Mouse (Mus musculus) lung, embryonic 14.5 days (tissue): ENCODE measurements around the gene Clk3. TPM values are rescaled to one million over a fixed set of nuclear protein-coding genes. Genes with fewer than 3 reads are reported as not detected.

Experiments
- ATAC-seq: fragments of 200-750 bp; cut with Nextera tagmentation; 2 replicates; pipeline ENCODE4 v1.8.0; 2017; ENCODE audit warnings: mild to moderate bottlenecking, moderate TSS enrichment, moderate library complexity; ENCODE audit not compliant: insufficient read depth
- DNase-seq: peaks from one replicate; pipeline ENCODE4 v3.0.0-alpha.2; 2015
- H3K27ac ChIP-seq: fragments of 300-500 bp; sonication (generic); 2 replicates; pipeline ENCODE4 v1.5.1; 2014; ENCODE audit warnings: low read depth, mild to moderate bottlenecking, moderate library complexity
- H3K27me3 ChIP-seq: fragments of 300-500 bp; sonication (generic); 2 replicates; pipeline ENCODE4 v1.6.1; 2014; ENCODE audit warnings: low read length, control low read depth; ENCODE audit not compliant: insufficient read depth
- H3K36me3 ChIP-seq: fragments of 300-500 bp; sonication (generic); 2 replicates; pipeline ENCODE4 v1.6.1; 2014; ENCODE audit warnings: control low read depth; ENCODE audit not compliant: insufficient read depth
- H3K4me1 ChIP-seq: fragments of 300-500 bp; sonication (generic); 2 replicates; pipeline ENCODE4 v1.6.1; 2014; ENCODE audit warnings: antibody characterized with exemption, control low read depth; ENCODE audit not compliant: insufficient read depth
- H3K4me2 ChIP-seq: fragments of 300-500 bp; sonication (generic); 2 replicates; pipeline ENCODE4 v1.6.1; 2014; ENCODE audit warnings: mild to moderate bottlenecking
- H3K4me3 ChIP-seq: fragments of 300-500 bp; sonication (generic); 2 replicates; pipeline ENCODE4 v1.5.1; 2014; ENCODE audit warnings: low read depth, low read length
- H3K9ac ChIP-seq: fragments of 300-500 bp; sonication (generic); 2 replicates; pipeline ENCODE4 v1.6.1; 2014
- H3K9me3 ChIP-seq: fragments of 300-500 bp; sonication (generic); 2 replicates; pipeline ENCODE4 v1.6.1; 2016; ENCODE audit warnings: low read depth, low read length, control low read depth
- CTCF ChIP-seq: IDR thresholded peaks from 2 replicates; pipeline ENCODE4 v1.5.1; 2016; ENCODE audit warnings: antibody characterized with exemption, low read depth
- WGBS: fragments of 180-500 bp; shearing (Covaris S2); extraction: QIAGEN DNeasy Blood & Tissue Kit; methylation state at CpG from one replicate; pipeline ENCODE4 v1.1.7; 2014; 5-methylcytosine and 5-hydroxymethylcytosine counted together
- polyA plus RNA-seq: library from polyadenylated mRNA; unstranded; fragments of >200 nt; fragmentation: Nextera tagmentation; extraction: Ambion mirVana; gene quantifications from 2 replicates; pipeline ENCODE4 v1.2.1, GENCODE M21; 2014

The Clk3 gene
- polyA plus RNA-seq, 1 experiment from 2014 or later = 72.7 TPM

DNA sequence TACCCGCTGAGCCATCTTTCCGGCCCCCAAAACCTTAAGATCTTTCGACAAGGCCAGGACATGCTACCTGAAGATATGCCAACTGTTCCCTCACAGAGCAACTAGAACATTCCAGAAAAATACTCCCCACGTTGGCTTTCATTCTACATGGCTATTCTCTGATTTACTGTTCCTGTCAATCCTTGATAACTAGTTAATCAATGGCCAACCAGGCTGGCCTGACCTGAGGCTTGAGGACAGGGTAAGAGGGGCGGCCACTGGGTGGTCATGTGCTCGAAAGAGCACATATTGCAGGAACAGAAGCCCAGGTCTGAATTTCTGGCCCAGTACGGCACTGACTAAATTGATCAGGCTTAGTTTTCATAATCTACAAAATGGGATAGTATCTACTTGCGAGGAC is 31.8 kb upstream of the Clk3 start:
- no peak overlapping the region for H3K9ac ChIP-seq

DNA sequence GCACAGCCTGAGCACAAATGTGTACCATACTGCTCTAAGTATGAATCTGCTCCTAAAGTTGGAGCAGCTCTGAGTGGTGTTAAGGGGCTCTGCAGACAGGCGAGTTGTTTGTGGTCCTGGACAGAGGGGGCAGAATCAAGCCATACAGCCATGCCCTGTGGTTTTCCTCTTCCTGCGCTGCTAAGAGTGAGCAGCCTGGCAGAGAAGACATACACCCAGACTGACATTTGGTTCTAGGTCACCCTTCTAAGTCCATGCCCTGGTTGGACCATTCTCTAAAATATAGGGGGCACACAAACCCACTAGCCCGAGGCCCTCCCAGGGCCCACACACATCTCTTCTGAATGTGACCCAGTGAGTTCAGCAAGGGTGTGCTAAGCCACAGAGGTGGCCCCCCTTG is 24.1 kb upstream of the Clk3 start:
- ATAC-seq (no peak), DNase-seq (no peak)
- 85% methylated on average over 3 of the region's 3 CpGs for WGBS
- Histone ChIP-seq H3K4me2 (no peak overlapping the region), H3K4me3 (no peak overlapping the region), H3K4me1 (no peaks in the 10 kb centered on the region), H3K9ac (no peak overlapping the region), H3K36me3 (0 out of 2 replicates have a peak, but pooled peaks cover 4% of the 10 kb centered on the region), H3K9me3 (no peaks in the 10 kb centered on the region), H3K27me3 (no peaks in the 10 kb centered on the region), H3K27ac (no peak overlapping the region)
- TF ChIP-seq CTCF = no peak

More for the DNA sequence above, 31.8 kb upstream of the Clk3 start:
- Histone ChIP-seq H3K27me3 (no peaks in the 10 kb centered on the region), H3K4me1 (peaks cover 3% of the 10 kb centered on the region; the same call in 1 of the 2 replicates), H3K36me3 (0 out of 2 replicates have a peak, but pooled peaks cover 5% of the 10 kb centered on the region), H3K9me3 (no peaks in the 10 kb centered on the region), H3K27ac (no peak overlapping the region), H3K4me3 (no peak overlapping the region), H3K4me2 (no peak overlapping the region)
- WGBS = 89% methylated on average over 8 of the region's 8 CpGs
- no peak for ATAC-seq
- TF ChIP-seq CTCF = no peak
- no peak for DNase-seq

DNA sequence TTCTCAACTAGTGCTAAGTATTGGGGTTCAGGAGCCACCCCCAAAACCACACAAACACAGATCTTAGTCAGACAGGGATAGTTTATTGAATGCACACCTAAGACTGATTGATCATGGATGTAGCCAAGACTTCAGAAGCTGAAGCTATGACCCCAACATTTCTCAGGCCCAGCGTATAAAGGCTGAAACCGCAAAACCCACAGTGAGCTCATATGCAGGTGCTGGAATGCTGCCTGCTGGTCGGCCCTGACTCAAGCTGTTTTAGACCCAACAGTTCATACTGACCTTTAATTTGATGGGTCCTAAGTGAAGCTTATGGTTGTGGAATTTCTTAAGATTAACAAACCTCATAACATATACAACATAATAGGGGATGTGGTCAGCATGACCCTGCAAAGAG is 17.0 kb upstream of the Clk3 start:
- no peaks in the 10 kb centered on the region for H3K9me3 ChIP-seq
- no peak overlapping the region for H3K27ac ChIP-seq
- H3K9ac ChIP-seq = no peak overlapping the region
- TF ChIP-seq CTCF = no peak
- H3K4me1 ChIP-seq = no peaks in the 10 kb centered on the region
- WGBS = 81% methylated on average over 3 of the region's 3 CpGs
- no peaks in the 10 kb centered on the region for H3K27me3 ChIP-seq
- no peak for DNase-seq
- no peaks in the 10 kb centered on the region for H3K36me3 ChIP-seq
- no peak overlapping the region for H3K4me2 ChIP-seq
- H3K4me3 ChIP-seq = no peak overlapping the region
- ATAC-seq = no peak

DNA sequence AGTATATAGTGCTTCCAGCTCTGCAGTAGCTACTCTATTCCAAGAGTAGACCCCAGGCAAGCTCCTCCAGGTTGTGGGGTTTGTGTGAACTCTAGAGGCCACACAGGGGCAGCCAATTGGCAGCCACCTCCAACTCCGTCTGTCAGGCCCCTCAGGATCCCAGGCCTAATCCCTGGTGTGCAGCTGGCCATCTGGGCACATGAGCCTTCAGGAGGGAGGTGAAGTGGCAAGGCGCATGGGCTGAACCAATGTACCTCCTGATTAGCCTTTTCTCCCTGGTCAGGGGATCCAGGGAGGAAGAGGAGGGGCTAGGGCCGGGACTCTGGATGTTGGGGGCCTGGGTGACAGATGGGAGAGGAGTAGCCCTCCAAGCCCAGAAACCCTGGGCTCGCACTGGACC is 10.1 kb upstream of the Clk3 start:
- ATAC-seq = no peak
- 56% methylated on average over 4 of the region's 4 CpGs for WGBS

DNA sequence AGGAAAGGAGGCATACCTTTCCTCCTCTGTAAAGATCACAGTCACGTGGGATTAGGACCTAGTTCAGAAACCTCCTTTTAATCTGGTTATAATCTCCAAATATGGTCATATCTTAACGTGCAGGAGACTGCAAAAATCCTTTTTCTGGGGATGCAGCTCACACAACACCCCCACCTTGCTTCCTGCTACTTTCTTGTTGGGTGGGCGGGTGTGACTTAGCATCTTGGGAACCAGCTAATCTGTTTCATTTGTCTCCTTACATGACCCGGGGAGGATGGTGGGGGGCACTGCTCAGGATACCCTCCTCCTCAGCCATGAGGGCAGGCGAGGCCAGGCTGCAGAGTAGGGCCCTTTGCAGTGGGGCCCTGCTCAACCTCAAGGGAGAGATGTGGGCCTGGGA is 9.4 kb upstream of the Clk3 start:
- no peaks in the 10 kb centered on the region for H3K27me3 ChIP-seq
- DNase-seq (no peak), ATAC-seq (no peak)
- H3K36me3 ChIP-seq = no peaks in the 10 kb centered on the region
- H3K9me3 ChIP-seq = no peaks in the 10 kb centered on the region
- 68% methylated on average over 5 of the region's 5 CpGs for WGBS
- no peak overlapping the region for H3K9ac ChIP-seq
- no peak overlapping the region for H3K4me3 ChIP-seq
- no peaks in the 10 kb centered on the region for H3K4me1 ChIP-seq
- H3K4me2 ChIP-seq = no peak overlapping the region
- H3K27ac ChIP-seq = no peak overlapping the region
- TF ChIP-seq CTCF = no peak

More for the DNA sequence above, 10.1 kb upstream of the Clk3 start:
- TF ChIP-seq CTCF = no peak
- no peaks in the 10 kb centered on the region for H3K4me1 ChIP-seq
- no peaks in the 10 kb centered on the region for H3K9me3 ChIP-seq
- H3K36me3 ChIP-seq = no peaks in the 10 kb centered on the region
- DNase-seq = no peak
- no peak overlapping the region for H3K9ac ChIP-seq
- H3K4me3 ChIP-seq = no peak overlapping the region
- no peak overlapping the region for H3K4me2 ChIP-seq
- H3K27ac ChIP-seq = no peak overlapping the region
- no peaks in the 10 kb centered on the region for H3K27me3 ChIP-seq

DNA sequence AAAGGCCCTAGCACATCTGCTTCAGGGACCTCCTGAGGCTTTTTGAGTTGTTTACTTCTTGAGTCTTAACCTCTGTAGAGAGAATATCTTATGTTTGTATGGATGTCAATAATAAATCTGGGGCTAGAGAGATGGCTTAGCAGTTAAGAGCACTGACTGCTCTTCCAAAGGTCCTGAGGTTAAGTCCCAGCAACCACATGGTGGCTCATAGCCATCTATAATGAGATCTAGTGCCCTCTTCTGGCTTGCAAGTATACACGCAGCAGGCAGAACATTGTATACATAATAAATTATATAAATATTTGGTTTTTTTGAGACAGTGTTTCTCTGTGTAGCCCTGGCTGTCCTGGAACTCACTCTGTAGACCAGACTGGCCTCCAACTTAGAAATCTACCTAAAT is 8.5 kb upstream of the Clk3 start:
- peak; percentile 47; the same call in 1 of the 2 replicates for TF ChIP-seq CTCF
- 3% methylated on average over 1 of the region's 1 CpGs for WGBS
- ATAC-seq (0 out of 2 replicates have a peak, but pooled peaks have one; percentile 15), DNase-seq (peak; percentile 69)
- no peaks in the 10 kb centered on the region for H3K9me3 ChIP-seq
- H3K4me1 ChIP-seq = no peaks in the 10 kb centered on the region
- H3K4me2 ChIP-seq = no peak overlapping the region
- no peaks in the 10 kb centered on the region for H3K36me3 ChIP-seq
- no peak overlapping the region for H3K4me3 ChIP-seq
- H3K27me3 ChIP-seq = no peaks in the 10 kb centered on the region
- no peak overlapping the region for H3K9ac ChIP-seq
- H3K27ac ChIP-seq = no peak overlapping the region

DNA sequence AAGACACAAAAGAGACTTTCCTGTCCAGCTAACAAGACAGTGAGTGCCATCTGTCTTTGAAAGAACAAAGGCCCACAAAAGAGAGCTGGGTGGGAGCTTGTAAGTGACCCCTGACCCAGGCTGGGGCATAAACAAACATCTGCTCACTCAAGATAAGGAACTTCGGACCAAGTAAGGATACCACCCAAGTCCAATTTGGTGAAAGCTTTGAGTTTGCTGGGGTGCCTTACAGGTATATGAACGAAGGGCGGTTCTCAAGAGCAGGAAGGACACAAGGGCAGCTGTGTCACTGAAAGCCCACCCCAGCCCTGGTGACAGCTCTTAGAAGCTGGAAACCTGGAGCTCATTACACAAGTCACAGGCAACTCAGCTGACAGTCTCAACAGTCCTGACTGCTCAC is 8.1 kb upstream of the Clk3 start:
- no peak for TF ChIP-seq CTCF
- ATAC-seq (no peak), DNase-seq (no peak)
- no peaks in the 10 kb centered on the region for H3K9me3 ChIP-seq
- H3K36me3 ChIP-seq = no peaks in the 10 kb centered on the region
- no peak overlapping the region for H3K4me3 ChIP-seq
- H3K4me2 ChIP-seq = no peak overlapping the region
- H3K27ac ChIP-seq = peak overlapping the region; percentile 13; the same call in 1 of the 2 replicates
- H3K27me3 ChIP-seq = no peaks in the 10 kb centered on the region
- H3K9ac ChIP-seq = no peak overlapping the region
- H3K4me1 ChIP-seq = no peaks in the 10 kb centered on the region
- WGBS = 46% methylated on average over 3 of the region's 3 CpGs

DNA sequence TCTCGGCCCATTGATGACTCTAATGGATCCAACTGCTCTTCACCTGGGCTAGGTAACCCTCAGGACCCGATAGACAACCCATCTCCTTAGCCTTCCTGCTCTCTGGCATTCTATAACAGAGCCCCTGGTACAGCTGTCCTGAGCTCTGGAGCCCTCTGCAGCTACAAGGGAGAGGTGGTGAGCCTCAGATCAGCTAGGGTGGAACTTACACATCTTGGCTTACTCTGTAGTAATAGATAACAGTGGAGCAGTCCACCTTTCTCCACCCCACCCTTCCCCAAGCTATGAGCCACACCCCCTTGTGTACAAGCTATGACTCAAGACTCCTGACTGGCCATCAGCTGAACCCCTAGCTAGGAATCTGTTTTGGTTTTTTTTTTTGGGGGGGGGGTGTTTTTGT is 5.2 kb upstream of the Clk3 start:
- TF ChIP-seq CTCF = no peak
- 88% methylated on average over 2 of the region's 2 CpGs for WGBS
- 0 out of 2 replicates have a peak, but pooled peaks cover 3% of the 10 kb centered on the region for H3K4me1 ChIP-seq
- DNase-seq (no peak), ATAC-seq (no peak)
- H3K9me3 ChIP-seq = no peaks in the 10 kb centered on the region
- no peak overlapping the region for H3K9ac ChIP-seq
- H3K36me3 ChIP-seq = no peaks in the 10 kb centered on the region
- H3K4me2 ChIP-seq = no peak overlapping the region
- 0 out of 2 replicates have a peak overlapping the region, but pooled peaks have one; percentile 24 for H3K27ac ChIP-seq
- H3K27me3 ChIP-seq = no peaks in the 10 kb centered on the region
- no peak overlapping the region for H3K4me3 ChIP-seq
